Mouse (Mus musculus): Measurements from ENCODE around the gene Gapdh. TPM values are rescaled to one million over a fixed set of nuclear protein-coding genes. Genes with fewer than 3 reads are reported as not detected.

The Gapdh gene
- polyA plus RNA-seq (2016; fragmentation: Nextera tagmentation; extraction: Ambion mirVana), result 4,345 and 4,378 TPM in 2 replicates

GRCm38 (mm10) chr6:125166051-125166751, at the start of gene Gapdh:
Gapdh (minus strand) TSS chr6:125166467.
- peak within 1 kb of the TSS; percentile 98 for H3K9ac ChIP-seq
- ATAC-seq (ENCODE audit: insufficient number of reproducible peaks, low FRiP score), result peak; percentile 73

GRCm38 (mm10) chr6:125215148-125215954, 49.1 kb upstream of the Gapdh start, which contains the start of gene Vamp1:
Vamp1 (plus strand) TSS chr6:125215551.
- Histone ChIP-seq H3K36me3 (peaks cover 8% of the 10 kb centered on the region), H3K4me2 (peak within 1 kb of the TSS; percentile 90), H3K9me3 (replicated peaks) (no peaks in the 10 kb centered on the region), H3K27ac (ENCODE audit: poor library complexity, severe bottlenecking) (peak within 1 kb of the TSS; percentile 63), H3K4me3 (peak within 1 kb of the TSS; percentile 73), H3K27me3 (replicated peaks) (peaks cover 18% of the 10 kb centered on the region), H3K4me1 (replicated peaks) (peaks cover 3% of the 10 kb centered on the region; the same call in 1 of the 2 replicates), H3K9ac (peak within 1 kb of the TSS; percentile 84)
- peak; percentile 96 for ATAC-seq (ENCODE audit: insufficient number of reproducible peaks, low FRiP score)
- WGBS, result under 1% methylated on average over 48 of the region's 48 CpGs

More at GRCm38 (mm10) chr6:125166051-125166751, at the start of gene Gapdh:
- no peaks in the 10 kb centered on the region for H3K27me3 ChIP-seq (replicated peaks)
- H3K9me3 ChIP-seq (replicated peaks), result no peaks in the 10 kb centered on the region
- WGBS, result under 1% methylated on average over 18 of the region's 18 CpGs
- peak within 1 kb of the TSS; percentile 99 for H3K27ac ChIP-seq (ENCODE audit: poor library complexity, severe bottlenecking)
- H3K36me3 ChIP-seq, result peaks cover 63% of the 10 kb centered on the region
- H3K4me3 ChIP-seq, result peak within 1 kb of the TSS; percentile 84
- peaks cover 45% of the 10 kb centered on the region for H3K4me1 ChIP-seq (replicated peaks)
- H3K4me2 ChIP-seq, result peak within 1 kb of the TSS; percentile 90

- peaks cover 18% of the 10 kb centered on the region for H3K27me3 ChIP-seq (replicated peaks)
- ATAC-seq (ENCODE audit: insufficient number of reproducible peaks, low FRiP score), result no peak
- 78% methylated on average over 6 of the region's 6 CpGs for WGBS
- no peak overlapping the region for H3K9ac ChIP-seq
- no peak overlapping the region for H3K4me2 ChIP-seq
- no peak overlapping the region for H3K4me3 ChIP-seq
- H3K4me1 ChIP-seq (replicated peaks), result peaks cover 3% of the 10 kb centered on the region; the same call in 1 of the 2 replicates
- no peaks in the 10 kb centered on the region for H3K36me3 ChIP-seq
- no peaks in the 10 kb centered on the region for H3K9me3 ChIP-seq (replicated peaks)
- no peak overlapping the region for H3K27ac ChIP-seq (ENCODE audit: poor library complexity, severe bottlenecking)
Measured at GRCm38 (mm10) chr6:125213715-125214114, 47.4 kb upstream of the Gapdh start.

- peaks cover 18% of the 10 kb centered on the region for H3K27me3 ChIP-seq (replicated peaks)
- whole genome bisulfite sequencing, result 66% methylated on average over 6 of the region's 6 CpGs
- no peak overlapping the region for H3K9ac ChIP-seq
- no peak overlapping the region for H3K4me3 ChIP-seq
- peaks cover 3% of the 10 kb centered on the region; the same call in 1 of the 2 replicates for H3K4me1 ChIP-seq (replicated peaks)
- no peak overlapping the region for H3K27ac ChIP-seq (ENCODE audit: poor library complexity, severe bottlenecking)
- H3K36me3 ChIP-seq, result no peaks in the 10 kb centered on the region
- no peaks in the 10 kb centered on the region for H3K9me3 ChIP-seq (replicated peaks)
- ATAC-seq (ENCODE audit: insufficient number of reproducible peaks, low FRiP score), result no peak
- no peak overlapping the region for H3K4me2 ChIP-seq
Measured at GRCm38 (mm10) chr6:125213129-125213528, 46.9 kb upstream of the Gapdh start.

GRCm38 (mm10) chr6:125212621-125213020, 46.4 kb upstream of the Gapdh start:
- 48% methylated on average over 2 of the region's 2 CpGs for WGBS
- Histone ChIP-seq H3K27ac (ENCODE audit: poor library complexity, severe bottlenecking) (no peak overlapping the region), H3K4me3 (no peak overlapping the region), H3K4me1 (replicated peaks) (peaks cover 3% of the 10 kb centered on the region; the same call in 1 of the 2 replicates), H3K27me3 (replicated peaks) (peaks cover 18% of the 10 kb centered on the region), H3K36me3 (no peaks in the 10 kb centered on the region), H3K9ac (no peak overlapping the region), H3K9me3 (replicated peaks) (no peaks in the 10 kb centered on the region), H3K4me2 (no peak overlapping the region)
- no peak for ATAC-seq (ENCODE audit: insufficient number of reproducible peaks, low FRiP score)

- no peak overlapping the region for H3K27ac ChIP-seq (ENCODE audit: poor library complexity, severe bottlenecking)
- 79% methylated on average over 1 of the region's 1 CpGs for WGBS
- H3K27me3 ChIP-seq (replicated peaks), result peaks cover 18% of the 10 kb centered on the region
- H3K4me1 ChIP-seq (replicated peaks), result no peaks in the 10 kb centered on the region
- no peak for ATAC-seq (ENCODE audit: insufficient number of reproducible peaks, low FRiP score)
- no peaks in the 10 kb centered on the region for H3K36me3 ChIP-seq
- H3K4me2 ChIP-seq, result no peak overlapping the region
- no peak overlapping the region for H3K9ac ChIP-seq
- H3K9me3 ChIP-seq (replicated peaks), result no peaks in the 10 kb centered on the region
- H3K4me3 ChIP-seq, result no peak overlapping the region
Measured at GRCm38 (mm10) chr6:125210436-125210835, 44.2 kb upstream of the Gapdh start.

- H3K4me1 ChIP-seq (replicated peaks), result peaks cover 11% of the 10 kb centered on the region
- no peaks in the 10 kb centered on the region for H3K27me3 ChIP-seq (replicated peaks)
- no peak overlapping the region for H3K9ac ChIP-seq
- no peak overlapping the region for H3K4me3 ChIP-seq
- WGBS, result 90% methylated on average over 5 of the region's 5 CpGs
- no peaks in the 10 kb centered on the region for H3K9me3 ChIP-seq (replicated peaks)
- peaks cover 26% of the 10 kb centered on the region for H3K36me3 ChIP-seq
- H3K27ac ChIP-seq (ENCODE audit: poor library complexity, severe bottlenecking), result no peak overlapping the region
- no peak for ATAC-seq (ENCODE audit: insufficient number of reproducible peaks, low FRiP score)
- H3K4me2 ChIP-seq, result no peak overlapping the region
Measured at GRCm38 (mm10) chr6:125197166-125197565, 30.9 kb upstream of the Gapdh start.

- Histone ChIP-seq H3K4me1 (replicated peaks) (peaks cover 11% of the 10 kb centered on the region), H3K4me3 (no peak overlapping the region), H3K4me2 (no peak overlapping the region), H3K9me3 (replicated peaks) (no peaks in the 10 kb centered on the region), H3K9ac (no peak overlapping the region), H3K27me3 (replicated peaks) (no peaks in the 10 kb centered on the region), H3K27ac (ENCODE audit: poor library complexity, severe bottlenecking) (no peak overlapping the region), H3K36me3 (peaks cover 26% of the 10 kb centered on the region)
- 65% methylated on average over 3 of the region's 3 CpGs for WGBS
- ATAC-seq (ENCODE audit: insufficient number of reproducible peaks, low FRiP score), result no peak
Measured at GRCm38 (mm10) chr6:125196301-125196700, 30.0 kb upstream of the Gapdh start.

GRCm38 (mm10) chr6:125195541-125196075, 29.3 kb upstream of the Gapdh start:
- Histone ChIP-seq H3K9me3 (replicated peaks) (no peaks in the 10 kb centered on the region), H3K4me2 (no peak overlapping the region), H3K4me3 (no peak overlapping the region), H3K27ac (ENCODE audit: poor library complexity, severe bottlenecking) (no peak overlapping the region), H3K36me3 (peaks cover 26% of the 10 kb centered on the region), H3K4me1 (replicated peaks) (peaks cover 11% of the 10 kb centered on the region), H3K27me3 (replicated peaks) (no peaks in the 10 kb centered on the region), H3K9ac (peak overlapping the region; percentile 5; the same call in 1 of the 2 replicates)
- 37% methylated on average over 1 of the region's 1 CpGs for WGBS
- ATAC-seq (ENCODE audit: insufficient number of reproducible peaks, low FRiP score), result no peak

- no peak overlapping the region for H3K27ac ChIP-seq (ENCODE audit: poor library complexity, severe bottlenecking)
- H3K4me2 ChIP-seq, result peak overlapping the region; percentile 81
- no peak for ATAC-seq (ENCODE audit: insufficient number of reproducible peaks, low FRiP score)
- no peaks in the 10 kb centered on the region for H3K9me3 ChIP-seq (replicated peaks)
- H3K9ac ChIP-seq, result no peak overlapping the region
- 57% methylated on average over 7 of the region's 7 CpGs for WGBS
- no peaks in the 10 kb centered on the region for H3K27me3 ChIP-seq (replicated peaks)
- peak overlapping the region; percentile 78; the same call in 1 of the 2 replicates for H3K4me3 ChIP-seq
- peaks cover 15% of the 10 kb centered on the region for H3K4me1 ChIP-seq (replicated peaks)
- peaks cover 39% of the 10 kb centered on the region for H3K36me3 ChIP-seq
Measured at GRCm38 (mm10) chr6:125193390-125193789, 27.1 kb upstream of the Gapdh start.

GRCm38 (mm10) chr6:125192841-125193240, 26.6 kb upstream of the Gapdh start:
- WGBS, result 29% methylated on average over 5 of the region's 5 CpGs
- Histone ChIP-seq H3K36me3 (peaks cover 44% of the 10 kb centered on the region), H3K27me3 (replicated peaks) (no peaks in the 10 kb centered on the region), H3K4me1 (replicated peaks) (peaks cover 15% of the 10 kb centered on the region), H3K4me3 (peak overlapping the region; percentile 78), H3K27ac (ENCODE audit: poor library complexity, severe bottlenecking) (peak overlapping the region; percentile 100), H3K4me2 (peak overlapping the region; percentile 81), H3K9ac (peak overlapping the region; percentile 88), H3K9me3 (replicated peaks) (no peaks in the 10 kb centered on the region)
- no peak for ATAC-seq (ENCODE audit: insufficient number of reproducible peaks, low FRiP score)
